Mouse (Mus musculus): ENCODE data around the gene Cisd1.
A peak's percentile ranks its signal among the peaks of the same experiment; 100 is the strongest.

GRCm38 (mm10) chr10:71326789-71327188 lies 18.0 kb downstream of the Cisd1 start:
- peak; percentile 92 for TF ChIP-seq CTCF (IDR thresholded peaks at IDR 0.05; ENCODE audit: low read depth)
- TF ChIP-seq EP300 (IDR thresholded peaks at IDR 0.05; ENCODE audit: low read depth) = no peak
